Mouse (Mus musculus) CH12.LX (cell line): ENCODE data around the gene Dcakd. TPM values are rescaled to one million over a fixed set of nuclear protein-coding genes. Genes with fewer than 3 reads are reported as not detected.

Experiments
- DNase-seq: peaks from one replicate; pipeline ENCODE4 v3.0.0-alpha.2; 2013; ENCODE audit errors: extremely low read depth
- H3K27ac ChIP-seq: 2 replicates; pipeline ENCODE4 v1.5.1; 2012; ENCODE audit warnings: low read depth, mild to moderate bottlenecking, control low read depth, moderate library complexity; ENCODE audit not compliant: insufficient read depth
- H3K27me3 ChIP-seq: replicated peaks from 2 replicates; pipeline ENCODE3; 2012; ENCODE audit warnings: inconsistent platforms
- H3K36me3 ChIP-seq, 2 experiments: replicated peaks in 1 of 2; 2 replicates each; pipeline versions ENCODE3 to v1.6.1; 2012; ENCODE audit warnings: inconsistent platforms in 1 of 2, low read length in 1 of 2, mild to moderate bottlenecking in 1 of 2, mixed read lengths in 1 of 2, moderate library complexity in 1 of 2; ENCODE audit not compliant: control insufficient read depth in 1 of 2, insufficient read depth in 1 of 2
- H3K4me1 ChIP-seq, 2 experiments: 2 replicates each; pipeline ENCODE4 v1.6.1; 2012; ENCODE audit warnings: inconsistent platforms in 1 of 2, moderate library complexity in 1 of 2; ENCODE audit not compliant: insufficient read depth in 2 of 2, control insufficient read depth in 1 of 2
- H3K4me2 ChIP-seq: 2 replicates; pipeline ENCODE4 v1.6.1; 2012; ENCODE audit warnings: low read depth, mild to moderate bottlenecking, control low read depth; ENCODE audit not compliant: poor library complexity, insufficient read depth, severe bottlenecking
- H3K4me3 ChIP-seq, 3 experiments: fragments of 150-350 bp in 1 of 3; sonication (generic) in 1 of 3; replicated peaks in 1 of 3; 2 replicates each; pipeline versions ENCODE3 to v1.5.1; 2011 to 2012; ENCODE audit warnings: low read depth in 2 of 3, low read length in 2 of 3, mild to moderate bottlenecking in 2 of 3, moderate library complexity in 2 of 3, control low read depth in 1 of 3, improper control_type of control experiment in 1 of 3, inconsistent platforms in 1 of 3, mixed read lengths in 1 of 3; ENCODE audit not compliant: poor library complexity in 1 of 3
- H3K79me2 ChIP-seq: replicated peaks from 2 replicates; pipeline ENCODE4 v1.6.1; 2012; ENCODE audit warnings: mild to moderate bottlenecking, moderate library complexity; ENCODE audit not compliant: control insufficient read depth, poor library complexity, insufficient read depth, severe bottlenecking; ENCODE audit errors: extremely low read depth
- H3K9ac ChIP-seq: 2 replicates; pipeline ENCODE4 v1.6.1; 2012; ENCODE audit warnings: low read depth, mild to moderate bottlenecking, control low read depth, moderate library complexity; ENCODE audit not compliant: insufficient read depth
- H3K9me3 ChIP-seq: replicated peaks from 2 replicates; pipeline ENCODE3; 2012; ENCODE audit warnings: low read length, inconsistent platforms, mixed read lengths
- CHD1 ChIP-seq: IDR thresholded peaks from 2 replicates; pipeline ENCODE4 v1.6.1; 2012; ENCODE audit warnings: low read depth, low read length, improper control_type of control experiment, inconsistent platforms
- CTCF ChIP-seq, 2 experiments: IDR thresholded peaks in 1 of 2; conservative IDR thresholded peaks in 1 of 2; 2 replicates each; pipeline ENCODE4 v1.5.1; 2011 to 2012; ENCODE audit warnings: low read depth in 2 of 2, low read length in 2 of 2, improper control_type of control experiment in 1 of 2, inconsistent platforms in 1 of 2, mild to moderate bottlenecking in 1 of 2, moderate library complexity in 1 of 2
- E2F4 ChIP-seq: IDR thresholded peaks from 2 replicates; pipeline ENCODE4 v1.6.1; 2011; ENCODE audit warnings: low read depth, low read length, improper control_type of control experiment; ENCODE audit not compliant: insufficient replicate concordance
- EP300 ChIP-seq: IDR thresholded peaks from 2 replicates; pipeline ENCODE4 v1.6.1; 2011; ENCODE audit warnings: low read length, improper control_type of control experiment
- ETS1 ChIP-seq: conservative IDR thresholded peaks from 2 replicates; pipeline ENCODE4 v1.6.1; 2012; ENCODE audit warnings: low read depth, mild to moderate bottlenecking, inconsistent platforms, low read length, improper control_type of control experiment, moderate library complexity
- GABPA ChIP-seq: IDR thresholded peaks from 2 replicates; pipeline ENCODE4 v1.6.1; 2012; ENCODE audit warnings: low read depth, low read length, improper control_type of control experiment, inconsistent platforms; ENCODE audit not compliant: insufficient replicate concordance
- HCFC1 ChIP-seq: IDR thresholded peaks from 2 replicates; pipeline ENCODE4 v1.6.1; 2012; ENCODE audit warnings: low read depth, mild to moderate bottlenecking, inconsistent platforms, low read length, improper control_type of control experiment
- JUN ChIP-seq: IDR thresholded peaks from 2 replicates; pipeline ENCODE4 v1.6.1; 2011; ENCODE audit warnings: low read depth, mild to moderate bottlenecking, low read length, improper control_type of control experiment, moderate library complexity; ENCODE audit not compliant: insufficient read depth
- KAT2A ChIP-seq: IDR thresholded peaks from 2 replicates; pipeline ENCODE4 v1.6.1; 2012; ENCODE audit warnings: low read length, improper control_type of control experiment, inconsistent platforms; ENCODE audit not compliant: insufficient replicate concordance
- MAFK ChIP-seq: IDR thresholded peaks from 2 replicates; pipeline ENCODE4 v1.6.1; 2011; ENCODE audit warnings: low read length, improper control_type of control experiment; ENCODE audit not compliant: insufficient replicate concordance
- MAZ ChIP-seq: IDR thresholded peaks from 2 replicates; pipeline ENCODE4 v1.6.1; 2012; ENCODE audit warnings: low read depth, mild to moderate bottlenecking, inconsistent platforms, low read length, improper control_type of control experiment, moderate library complexity
- MEF2A ChIP-seq: IDR thresholded peaks from 2 replicates; pipeline ENCODE4 v1.6.1; 2014; ENCODE audit warnings: low read depth, mild to moderate bottlenecking, inconsistent platforms, low read length, improper control_type of control experiment, borderline replicate concordance
- MXI1 ChIP-seq: IDR thresholded peaks from 2 replicates; pipeline ENCODE4 v1.6.1; 2011; ENCODE audit warnings: mild to moderate bottlenecking, low read depth, low read length, improper control_type of control experiment
- MYC ChIP-seq: IDR thresholded peaks from 2 replicates; pipeline ENCODE4 v1.6.1; 2011; ENCODE audit warnings: low read depth, mild to moderate bottlenecking, improper control_type of control experiment, low read length
- NRF1 ChIP-seq: IDR thresholded peaks from 2 replicates; pipeline ENCODE4 v1.6.1; 2014; ENCODE audit warnings: low read depth, mild to moderate bottlenecking, inconsistent platforms, low read length, improper control_type of control experiment, moderate library complexity
- POLR2A ChIP-seq: IDR thresholded peaks from 2 replicates; pipeline ENCODE4 v1.6.1; 2011; ENCODE audit warnings: low read depth, mild to moderate bottlenecking, improper control_type of control experiment, low read length
- RAD21 ChIP-seq: IDR thresholded peaks from 2 replicates; pipeline ENCODE4 v1.6.1; 2011; ENCODE audit warnings: low read depth, mild to moderate bottlenecking, low read length, improper control_type of control experiment, moderate library complexity
- RCOR1 ChIP-seq: conservative IDR thresholded peaks from 2 replicates; pipeline ENCODE4 v1.6.1; 2012; ENCODE audit warnings: low read depth, mild to moderate bottlenecking, inconsistent platforms, low read length, improper control_type of control experiment
- SIN3A ChIP-seq: IDR thresholded peaks from 2 replicates; pipeline ENCODE4 v1.6.1; 2012; ENCODE audit warnings: low read length, improper control_type of control experiment, inconsistent platforms
- TBP ChIP-seq: conservative IDR thresholded peaks from 2 replicates; pipeline ENCODE4 v1.6.1; 2011; ENCODE audit warnings: low read depth, low read length, improper control_type of control experiment
- TCF12 ChIP-seq: IDR thresholded peaks from 2 replicates; pipeline ENCODE4 v1.6.1; 2014; ENCODE audit warnings: low read depth, mild to moderate bottlenecking, inconsistent platforms, low read length, improper control_type of control experiment
- USF2 ChIP-seq: conservative IDR thresholded peaks from 2 replicates; pipeline ENCODE4 v1.6.1; 2011; ENCODE audit warnings: low read depth, low read length, improper control_type of control experiment
- ZC3H11A ChIP-seq: IDR thresholded peaks from 2 replicates; pipeline ENCODE4 v1.6.1; 2012; ENCODE audit warnings: low read depth, mild to moderate bottlenecking, inconsistent platforms, low read length, improper control_type of control experiment
- ZMIZ1 ChIP-seq: IDR thresholded peaks from 2 replicates; pipeline ENCODE4 v1.6.1; 2012; ENCODE audit warnings: low read depth, mild to moderate bottlenecking, inconsistent platforms, low read length, improper control_type of control experiment
- ZNF384 ChIP-seq: IDR thresholded peaks from 2 replicates; pipeline ENCODE4 v1.6.1; 2012; ENCODE audit warnings: low read depth, low read length, improper control_type of control experiment, inconsistent platforms
- dilution Hi-C: fragments of 300-500 bp; cut with MboI; formaldehyde crosslinking; loops from 2 replicates; pipeline ENCODE4 v1.14.3; 2020; ENCODE audit warnings: low sequenced_read_pairs; ENCODE audit not compliant: extremely low pct_unique_long_range_greater_than_20kb, extremely low pct_ligation_motif_present
- in situ Hi-C: fragments of 300-500 bp; cut with MboI; formaldehyde crosslinking; loops from 3 replicates; pipeline ENCODE4 v1.14.3; 2019; ENCODE audit warnings: low sequenced_read_pairs, low pct_ligation_motif_present, low pct_unique_long_range_greater_than_20kb, mixed read lengths
- polyA plus RNA-seq: library from polyadenylated mRNA; unstranded; fragments of >175 nt; gene quantifications from 2 replicates; pipeline ENCODE4 v1.2.1, GENCODE M21; 2012; ENCODE audit warnings: low read depth; ENCODE audit not compliant: insufficient read length
- total RNA-seq, 2 experiments: library from RNA; depleted of rRNA; stranded (reverse); fragments of 300-350 nt in 1 of 2; fragments of >200 nt in 1 of 2; gene quantifications; 2 replicates each; pipeline ENCODE4 v1.2.3; 2012 to 2014

Dcakd gene
- total and polyA plus RNA-seq, 3 experiments = 8.8 to 89.0 (median 24.0) TPM

DNA sequence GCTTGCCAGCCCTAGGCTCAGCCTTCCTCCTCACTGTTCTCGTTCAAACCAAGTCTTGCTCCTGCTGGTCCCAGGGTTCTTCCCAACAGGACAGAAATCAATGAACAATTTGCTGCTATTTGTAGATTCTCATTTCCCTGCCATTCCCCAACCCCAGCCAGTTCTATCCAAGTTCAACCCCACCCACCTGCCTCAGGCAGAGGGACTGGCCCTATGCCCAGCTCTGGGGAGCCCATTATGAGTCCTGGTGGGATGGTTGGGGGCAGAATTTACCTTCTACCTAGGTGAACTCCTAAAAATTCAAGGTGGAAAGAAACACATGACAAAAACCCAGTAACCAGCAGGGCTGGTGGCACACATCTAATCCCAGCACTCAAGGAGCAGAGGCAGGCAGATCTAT is 55.8 kb downstream of the Dcakd start:
- H3K36me3 ChIP-seq = no peaks in the 10 kb centered on the region
- dilution Hi-C loops = no loop called here
- no peaks in the 10 kb centered on the region for H3K4me1 ChIP-seq
- peaks cover 2% of the 10 kb centered on the region for H3K9me3 ChIP-seq
- no peak overlapping the region for H3K4me3 ChIP-seq
- H3K79me2 ChIP-seq = no peaks in the 10 kb centered on the region
- no peak overlapping the region for H3K9ac ChIP-seq
- H3K4me2 ChIP-seq = no peak overlapping the region
- TF ChIP-seq MAFK (no peak), CHD1 (no peak), SIN3A (no peak), RAD21 (no peak), ETS1 (no peak), RCOR1 (no peak), USF2 (no peak), EP300 (no peak)
- peaks cover 74% of the 10 kb centered on the region for H3K27me3 ChIP-seq
- H3K27ac ChIP-seq = no peak overlapping the region
- no peak for DNase-seq
- in situ Hi-C loops = no loop called here

DNA sequence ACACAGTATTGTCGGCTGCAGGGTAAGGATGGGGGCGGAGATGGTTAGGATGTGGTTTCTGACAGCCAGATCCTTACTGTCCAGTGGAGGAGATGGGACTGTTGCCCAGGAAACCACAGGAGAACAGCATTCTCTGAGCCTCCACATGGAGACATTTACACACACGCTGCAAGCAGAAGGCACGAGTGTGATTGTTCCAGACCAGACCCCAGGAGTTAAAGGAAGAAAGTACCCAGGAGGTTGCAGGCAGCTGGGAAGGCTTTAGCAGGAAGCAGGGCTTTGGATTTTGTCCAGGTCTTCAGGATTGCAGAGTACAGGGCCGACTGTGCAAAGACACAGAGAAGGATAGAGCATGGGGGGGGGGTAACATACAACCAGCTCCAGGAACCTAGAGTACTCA is 56.5 kb downstream of the Dcakd start:
- Histone ChIP-seq H3K9me3 (peaks cover 2% of the 10 kb centered on the region), H3K4me1 (no peaks in the 10 kb centered on the region), H3K9ac (no peak overlapping the region), H3K27me3 (peaks cover 78% of the 10 kb centered on the region), H3K4me3 (no peak overlapping the region), H3K79me2 (no peaks in the 10 kb centered on the region), H3K36me3 (no peaks in the 10 kb centered on the region), H3K27ac (no peak overlapping the region), H3K4me2 (no peak overlapping the region)
- dilution Hi-C loops = no loop called here
- in situ Hi-C loops = no loop called here
- DNase-seq = no peak
- TF ChIP-seq MEF2A (no peak), ZC3H11A (no peak)

DNA sequence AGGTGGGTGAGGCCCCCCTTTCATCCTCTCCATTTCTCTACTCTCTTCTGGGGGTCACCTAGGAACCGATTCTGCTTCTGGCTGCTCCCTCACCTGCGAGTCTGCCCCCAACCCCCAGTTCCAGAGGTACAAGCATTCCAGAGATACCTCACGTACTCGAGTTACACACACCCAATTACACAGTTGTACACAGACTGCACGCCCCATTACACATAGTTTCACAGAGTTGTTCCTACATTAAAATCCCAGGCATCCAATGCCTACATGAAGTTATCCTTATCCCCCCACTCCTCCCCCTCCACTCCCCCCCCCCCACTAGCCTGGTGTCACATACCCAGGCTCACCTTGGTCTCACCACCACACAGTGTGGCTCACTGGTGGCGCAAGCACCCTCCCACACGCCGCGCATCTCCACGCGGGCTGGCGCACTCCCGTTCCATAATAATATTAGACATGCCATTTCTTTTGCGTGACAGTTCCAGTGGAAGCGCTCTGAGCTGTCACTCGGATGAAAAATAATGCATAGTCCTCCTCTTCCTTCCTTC is 63.5 kb downstream of the Dcakd start:
- Histone ChIP-seq H3K36me3 (no peaks in the 10 kb centered on the region), H3K27ac (no peak overlapping the region), H3K4me3 (no peak overlapping the region), H3K79me2 (no peaks in the 10 kb centered on the region), H3K4me2 (no peak overlapping the region), H3K9ac (no peak overlapping the region), H3K9me3 (no peaks in the 10 kb centered on the region), H3K27me3 (peaks cover 86% of the 10 kb centered on the region), H3K4me1 (no peaks in the 10 kb centered on the region)
- TF ChIP-seq ETS1 = no peak
- TF ChIP-seq NRF1 = no peak
- TF ChIP-seq MYC = no peak
- TF ChIP-seq MAFK = no peak
- TF ChIP-seq MXI1 = no peak
- no peak for TF ChIP-seq MAZ
- TF ChIP-seq SIN3A = no peak
- no peak for TF ChIP-seq MEF2A
- no peak for TF ChIP-seq POLR2A
- TF ChIP-seq JUN = no peak
- TF ChIP-seq TBP = no peak
- TF ChIP-seq TCF12 = no peak
- TF ChIP-seq RAD21 = no peak
- TF ChIP-seq GABPA = no peak
- no peak for TF ChIP-seq ZNF384
- no peak for TF ChIP-seq E2F4
- no peak for TF ChIP-seq KAT2A
- TF ChIP-seq ZMIZ1 = no peak
- TF ChIP-seq CTCF (conservative IDR thresholded peaks at IDR 0.05 in 1 of 2, IDR thresholded peaks at IDR 0.05 in 1 of 2; ENCODE audit: low read depth in 2 of 2, low read length in 2 of 2) = no peak
- no peak for TF ChIP-seq HCFC1
- dilution Hi-C loops (no loop called here), in situ Hi-C loops (no loop called here)
- DNase-seq = no peak
